Mouse (Mus musculus): ENCODE measurements around the gene March2.

GRCm38 (mm10) chr17:33637516-33638276, 80.8 kb downstream of the March2 start, which contains the start of gene Pram1:
- no peak for TF ChIP-seq CTCF (IDR thresholded peaks at IDR 0.05)
- TF ChIP-seq POLR2A (IDR thresholded peaks at IDR 0.05; ENCODE audit: insufficient read depth, low read depth, low read length): no peak

Measured in heart, adult 2 months (tissue).